Mouse (Mus musculus) kidney, adult 9 months (tissue): ENCODE data around the gene Ptgfrn.

Source experiments
- DNase-seq: peaks from one replicate; pipeline ENCODE4 v3.0.0; 2022

Ptgfrn gene

GRCm38 (mm10) chr3:101034509-101034908 is 75.6 kb downstream of the Ptgfrn start:
- no peak for DNase-seq

- DNase-seq, result no peak
Observed at GRCm38 (mm10) chr3:101033644-101034043, 76.4 kb downstream of the Ptgfrn start.

- DNase-seq, result no peak
Observed at GRCm38 (mm10) chr3:101031456-101032142, 78.5 kb downstream of the Ptgfrn start.

- no peak for DNase-seq
Observed at GRCm38 (mm10) chr3:101030630-101031029, 79.4 kb downstream of the Ptgfrn start.

- DNase-seq, result no peak
Observed at GRCm38 (mm10) chr3:101029339-101029738, 80.7 kb downstream of the Ptgfrn start, which contains the start of gene Cd101. Gene Cd101 (minus strand): TSS chr3:101029556.

GRCm38 (mm10) chr3:101026741-101027140 is 83.3 kb downstream of the Ptgfrn start:
- no peak for DNase-seq

GRCm38 (mm10) chr3:101022967-101023366 is 87.1 kb downstream of the Ptgfrn start:
- DNase-seq, result no peak

GRCm38 (mm10) chr3:101021481-101022051 is 88.5 kb downstream of the Ptgfrn start:
- no peak for DNase-seq

GRCm38 (mm10) chr3:101021073-101021472 is 89.0 kb downstream of the Ptgfrn start:
- no peak for DNase-seq

GRCm38 (mm10) chr3:101018494-101018893 is 91.6 kb downstream of the Ptgfrn start:
- DNase-seq, result no peak

GRCm38 (mm10) chr3:101016050-101016449 is 94.0 kb downstream of the Ptgfrn start:
- no peak for DNase-seq

- DNase-seq, result no peak
Observed at GRCm38 (mm10) chr3:101015254-101015653, 94.8 kb downstream of the Ptgfrn start.

GRCm38 (mm10) chr3:101013536-101013935 is 96.5 kb downstream of the Ptgfrn start:
- no peak for DNase-seq

GRCm38 (mm10) chr3:101013005-101013404 is 97.1 kb downstream of the Ptgfrn start:
- DNase-seq, result no peak

GRCm38 (mm10) chr3:101012597-101012996 is 97.5 kb downstream of the Ptgfrn start:
- DNase-seq, result no peak

- DNase-seq, result peak; percentile 6
Observed at GRCm38 (mm10) chr3:101012131-101012571, 97.9 kb downstream of the Ptgfrn start.

GRCm38 (mm10) chr3:101011203-101011600 is 98.9 kb downstream of the Ptgfrn start:
- DNase-seq, result no peak

GRCm38 (mm10) chr3:101010589-101011202 is 99.4 kb downstream of the Ptgfrn start:
- peak; percentile 7 for DNase-seq

- no peak for DNase-seq
Observed at GRCm38 (mm10) chr3:101007112-101007782, 102.8 kb downstream of the Ptgfrn start.

GRCm38 (mm10) chr3:101005392-101005791 is 104.7 kb downstream of the Ptgfrn start:
- DNase-seq, result no peak

GRCm38 (mm10) chr3:101003575-101004356 is 106.3 kb downstream of the Ptgfrn start:
- no peak for DNase-seq

GRCm38 (mm10) chr3:100999732-101000131 is 110.3 kb downstream of the Ptgfrn start:
- DNase-seq, result no peak

- DNase-seq, result peak; percentile 74
Observed at GRCm38 (mm10) chr3:100998904-100999340, 111.2 kb downstream of the Ptgfrn start.
